Mouse (Mus musculus): ENCODE measurements around the gene 2700049A03Rik. TPM values are rescaled to one million over a fixed set of nuclear protein-coding genes. Genes with fewer than 3 reads are reported as not detected.

2700049A03Rik gene
- polyA plus RNA-seq, 1 experiment from 2014 or later = 20.1 TPM

GRCm38 (mm10) chr12:71290460-71290859 is 153.8 kb downstream of the 2700049A03Rik start:
- Histone ChIP-seq H3K9ac (ENCODE audit: low read length) (no peak overlapping the region), H3K27me3 (ENCODE audit: control insufficient read depth, insufficient read depth, low read length) (no peaks in the 10 kb centered on the region), H3K4me1 (ENCODE audit: control insufficient read depth, insufficient read depth, low read length) (no peaks in the 10 kb centered on the region), H3K36me3 (ENCODE audit: control insufficient read depth, insufficient read depth, low read length) (no peaks in the 10 kb centered on the region), H3K4me3 (ENCODE audit: low read depth, low read length) (no peak overlapping the region), H3K9me3 (ENCODE audit: control insufficient read depth, low read length) (no peaks in the 10 kb centered on the region), H3K4me2 (ENCODE audit: low read depth) (no peak overlapping the region), H3K27ac (ENCODE audit: low read depth, low read length) (no peak overlapping the region)
- 62% methylated on average over 2 of the region's 2 CpGs for WGBS
- no peak for DNase-seq (ENCODE audit: low spot score)
- no peak for ATAC-seq (ENCODE audit: insufficient read depth, low FRiP score, low TSS enrichment)

Other genes with a start within 250 kb of the 2700049A03Rik start
- 290 and 299 TPM in 2 replicates for gene Actr10, start 199.0 kb upstream of the 2700049A03Rik start, polyA plus RNA-seq (2014; fragmentation: Nextera tagmentation; extraction: Ambion mirVana)
- gene Psma3, start 162.2 kb upstream of the 2700049A03Rik start, polyA plus RNA-seq (2014; fragmentation: Nextera tagmentation; extraction: Ambion mirVana) = 640 and 649 TPM in 2 replicates
- 32.6 and 34.4 TPM in 2 replicates for gene Arid4a, start 120.9 kb upstream of the 2700049A03Rik start, polyA plus RNA-seq (2014; fragmentation: Nextera tagmentation; extraction: Ambion mirVana)
- gene Tomm20l, start 25.4 kb upstream of the 2700049A03Rik start, polyA plus RNA-seq (2014; fragmentation: Nextera tagmentation; extraction: Ambion mirVana) = not detected in 2 replicates
- 68.5 and 77.3 TPM in 2 replicates for gene Timm9, start 164 bp upstream of the 2700049A03Rik start, polyA plus RNA-seq (2014; fragmentation: Nextera tagmentation; extraction: Ambion mirVana)
- gene Dact1, start 173.0 kb downstream of the 2700049A03Rik start, polyA plus RNA-seq (2014; fragmentation: Nextera tagmentation; extraction: Ambion mirVana) = 21.1 and 22.2 TPM in 2 replicates